Mouse (Mus musculus): Measurements from ENCODE around the gene Muc1.

DNA sequence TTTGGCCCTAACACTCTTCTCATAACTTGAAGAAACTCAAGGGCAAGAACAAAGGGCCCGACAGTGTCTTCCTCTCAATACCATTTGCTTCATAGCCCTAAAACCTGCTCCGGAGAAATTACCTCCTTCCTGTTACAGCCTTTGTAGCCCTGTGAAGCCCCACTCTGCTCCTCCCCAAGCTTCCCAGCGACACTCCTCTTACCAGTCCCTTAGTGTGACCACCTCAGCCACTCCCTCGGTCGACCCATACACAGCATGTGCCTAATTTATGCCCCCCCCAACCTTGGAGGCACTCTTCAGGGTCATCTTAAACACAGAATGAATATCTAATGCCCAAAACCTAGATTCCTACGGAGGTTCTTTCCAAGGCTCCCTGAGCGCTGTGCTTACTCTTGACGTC lies 49.8 kb downstream of the Muc1 start:
- TF ChIP-seq POLR2A (IDR thresholded peaks at IDR 0.05; ENCODE audit: low read depth, low read length): no peak
- no peak for TF ChIP-seq CTCF (conservative IDR thresholded peaks at IDR 0.05; ENCODE audit: insufficient read depth, insufficient read length, low read depth, low read length)
